Mouse (Mus musculus) heart, embryonic 10.5 days (tissue): Measurements from ENCODE around the gene Nabp1. TPM values are rescaled to one million over a fixed set of nuclear protein-coding genes. Genes with fewer than 3 reads are reported as not detected.
"Not testable (repeated sequence)": the region's sequence is repeated elsewhere in the genome, so short reads cannot be mapped to it uniquely, and the experiment has no call there.

Source experiments
- DNase-seq: peaks from one replicate; pipeline ENCODE4 v3.0.0-alpha.2; 2017; ENCODE audit warnings: low spot score
- H3K27ac ChIP-seq: fragments of 300-500 bp; sonication (generic); 2 replicates; pipeline ENCODE4 v1.5.1; 2016; ENCODE audit warnings: mild to moderate bottlenecking
- H3K27me3 ChIP-seq: fragments of 300-500 bp; sonication (generic); 2 replicates; pipeline ENCODE4 v1.6.1; 2016; ENCODE audit warnings: mild to moderate bottlenecking; ENCODE audit not compliant: poor library complexity, insufficient read depth, severe bottlenecking
- H3K36me3 ChIP-seq: fragments of 300-500 bp; sonication (generic); 2 replicates; pipeline ENCODE4 v1.6.1; 2016; ENCODE audit warnings: mild to moderate bottlenecking, moderate library complexity
- H3K4me1 ChIP-seq: fragments of 300-500 bp; sonication (generic); 2 replicates; pipeline ENCODE4 v1.6.1; 2016; ENCODE audit warnings: mild to moderate bottlenecking
- H3K4me3 ChIP-seq: fragments of 300-500 bp; sonication (generic); 2 replicates; pipeline ENCODE4 v1.5.1; 2016; ENCODE audit warnings: mild to moderate bottlenecking, moderate library complexity
- H3K9me3 ChIP-seq: fragments of 300-500 bp; sonication (generic); 2 replicates; pipeline ENCODE4 v1.6.1; 2016; ENCODE audit warnings: mild to moderate bottlenecking, moderate library complexity
- WGBS: fragments of 180-500 bp; shearing (Covaris S2); methylation state at CpG from one replicate; pipeline ENCODE4 v1.1.7; 2016; 5-methylcytosine and 5-hydroxymethylcytosine counted together
- polyA plus RNA-seq: library from polyadenylated mRNA; unstranded; fragments of >200 nt; fragmentation: Nextera tagmentation; extraction: Ambion mirVana; gene quantifications from 2 replicates; pipeline ENCODE4 v1.2.1, GENCODE M21; 2016

The Nabp1 gene
- polyA plus RNA-seq, 1 experiment from 2014 or later = 21.5 TPM

GRCm38 (mm10) chr1:51429775-51430174 is 48.5 kb downstream of the Nabp1 start:
- Histone ChIP-seq H3K4me3 (no peak overlapping the region), H3K9me3 (no peaks in the 10 kb centered on the region), H3K27me3 (no peaks in the 10 kb centered on the region), H3K36me3 (no peaks in the 10 kb centered on the region), H3K27ac (no peak overlapping the region), H3K4me1 (no peaks in the 10 kb centered on the region)
- DNase-seq = no peak
- WGBS = 14% methylated on average over 1 of the region's 1 CpGs

GRCm38 (mm10) chr1:51426298-51426697 is 51.9 kb downstream of the Nabp1 start:
- H3K27me3 ChIP-seq = no peaks in the 10 kb centered on the region
- no peaks in the 10 kb centered on the region for H3K4me1 ChIP-seq
- no peak overlapping the region for H3K4me3 ChIP-seq
- DNase-seq = no peak
- H3K9me3 ChIP-seq = no peaks in the 10 kb centered on the region
- no peak overlapping the region for H3K27ac ChIP-seq
- H3K36me3 ChIP-seq = no peaks in the 10 kb centered on the region
- 92% methylated on average over 9 of the region's 9 CpGs for WGBS

GRCm38 (mm10) chr1:51421029-51421428 is 57.2 kb downstream of the Nabp1 start:
- H3K4me1 ChIP-seq, H3K27ac ChIP-seq, H3K4me3 ChIP-seq, H3K9me3 ChIP-seq, H3K27me3 ChIP-seq, DNase-seq, H3K36me3 ChIP-seq: not testable (repeated sequence)
- WGBS = 91% methylated on average over 8 of the region's 8 CpGs

- Histone ChIP-seq H3K27me3 (no peaks in the 10 kb centered on the region), H3K4me1 (no peaks in the 10 kb centered on the region), H3K27ac (no peak overlapping the region), H3K9me3 (no peaks in the 10 kb centered on the region), H3K36me3 (no peaks in the 10 kb centered on the region), H3K4me3 (no peak overlapping the region)
- 71% methylated on average over 5 of the region's 5 CpGs for WGBS
- DNase-seq = no peak
Measured at GRCm38 (mm10) chr1:51418753-51419152, 59.5 kb downstream of the Nabp1 start.

Other genes starting within 250 kb of the Nabp1 start
- 53.5 and 88.3 TPM in 2 replicates for gene Cavin2, start 189.3 kb downstream of the Nabp1 start, polyA plus RNA-seq